Mouse (Mus musculus) T-helper 17 cell (primary cell): Measurements from ENCODE around the gene Il6st.

Experiments used
- in situ Hi-C, 2 experiments: fragments of 300-600 bp; cut with MboI, MseI; formaldehyde crosslinking; loops; 1 replicate in 1 of 2; 2 replicates in 1 of 2; pipeline ENCODE4 v1.15.1; 2025; ENCODE audit warnings: high pct_unique_total_duplicates in 2 of 2

Il6st gene

DNA sequence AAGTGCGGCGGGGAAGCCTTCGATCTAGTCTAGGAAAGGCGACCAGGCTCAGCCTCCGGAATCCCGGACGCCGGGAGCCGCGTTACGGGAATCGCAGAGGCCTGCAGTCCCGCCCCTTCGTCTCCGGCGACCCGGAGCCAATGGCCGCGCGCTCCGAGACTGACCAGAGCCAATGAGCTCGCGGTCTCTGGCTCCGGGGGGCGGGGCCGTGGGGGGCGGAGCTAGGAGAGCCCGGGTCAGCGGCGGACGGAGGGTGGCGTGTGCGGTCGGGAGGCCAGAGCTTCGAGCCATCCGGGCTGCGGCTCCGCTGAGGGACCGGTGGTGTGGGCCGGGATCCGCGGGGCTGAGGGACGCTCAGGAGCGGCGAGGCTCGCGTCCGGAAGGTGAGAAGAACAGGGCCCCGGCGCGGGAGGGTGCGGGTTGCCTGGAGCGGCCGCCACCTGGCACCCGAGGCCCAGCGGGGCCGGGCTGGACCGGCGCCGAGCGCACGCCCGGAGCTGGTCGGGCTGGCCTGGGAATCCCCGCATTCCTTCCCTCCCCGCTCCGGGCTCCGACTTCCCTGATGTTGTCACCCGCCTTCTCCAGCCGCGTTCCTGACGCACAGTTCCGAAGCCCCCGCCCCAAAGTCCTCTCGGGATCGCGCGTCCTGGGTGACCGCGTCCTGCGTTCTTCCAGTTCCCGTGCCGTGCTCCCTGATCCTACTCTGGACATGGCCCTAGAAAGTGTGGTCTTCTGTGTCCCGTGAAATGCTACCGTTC, at the start of gene Il6st:
Il6st (plus strand) TSS at position 203 of the 758 bp plus-strand sequence.
- in situ Hi-C loops = no loop called here

DNA sequence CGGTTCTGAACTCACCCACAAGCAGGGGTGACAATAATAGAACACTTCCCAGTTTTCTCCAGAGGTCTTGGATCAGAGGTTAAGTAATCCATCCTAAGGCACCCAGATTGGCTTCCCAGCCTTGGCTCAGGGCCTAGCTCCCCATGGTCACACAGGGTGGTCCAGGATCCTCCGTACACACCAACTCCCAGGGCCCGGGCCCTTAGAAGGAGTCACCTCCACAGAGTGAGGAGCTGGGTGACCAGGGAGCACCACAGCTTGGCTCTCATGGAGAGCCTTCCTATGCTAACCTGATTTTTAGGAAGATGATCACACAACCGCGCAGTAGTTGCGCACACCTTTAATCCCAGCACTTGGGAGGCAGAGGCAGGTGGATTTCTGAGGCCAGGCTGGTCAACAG, 48.0 kb upstream of the Il6st start:
- in situ Hi-C loops = no loop called here

DNA sequence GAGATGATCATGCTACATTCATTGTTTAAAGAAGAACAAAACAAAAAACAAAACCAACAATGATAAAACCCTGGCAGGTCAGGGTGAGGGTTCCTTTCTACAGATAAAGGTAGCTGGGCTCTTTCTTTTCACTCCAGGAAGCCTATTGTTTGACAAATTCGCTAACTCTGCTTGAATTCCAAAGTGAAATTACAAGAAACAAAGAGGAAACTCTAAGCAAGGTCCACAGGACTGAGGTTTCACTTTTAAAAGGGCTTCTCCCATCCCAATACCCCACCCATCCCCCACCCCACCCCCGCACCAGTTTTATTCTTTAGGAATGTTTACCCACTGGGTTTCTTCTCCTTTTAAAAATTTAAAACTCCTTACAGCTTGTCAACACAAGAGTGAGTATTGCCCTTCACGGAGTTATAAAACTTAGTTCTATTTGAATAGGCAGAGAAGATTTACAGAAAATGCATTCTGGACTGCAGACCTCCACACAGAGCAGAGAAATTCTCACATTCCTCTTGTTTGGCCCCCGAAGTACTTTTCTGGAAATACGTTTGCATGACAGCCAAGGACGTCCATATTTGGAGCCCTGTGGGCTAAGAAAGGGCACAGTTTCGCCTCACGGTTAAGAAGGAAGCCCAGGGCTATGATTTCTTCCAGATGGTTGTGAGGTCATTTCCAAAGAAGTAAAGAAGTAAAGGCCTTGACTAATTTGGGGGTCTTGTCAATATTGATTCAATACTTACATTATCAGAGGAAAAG, 47.3 kb upstream of the Il6st start:
- in situ Hi-C loops = no loop called here

DNA sequence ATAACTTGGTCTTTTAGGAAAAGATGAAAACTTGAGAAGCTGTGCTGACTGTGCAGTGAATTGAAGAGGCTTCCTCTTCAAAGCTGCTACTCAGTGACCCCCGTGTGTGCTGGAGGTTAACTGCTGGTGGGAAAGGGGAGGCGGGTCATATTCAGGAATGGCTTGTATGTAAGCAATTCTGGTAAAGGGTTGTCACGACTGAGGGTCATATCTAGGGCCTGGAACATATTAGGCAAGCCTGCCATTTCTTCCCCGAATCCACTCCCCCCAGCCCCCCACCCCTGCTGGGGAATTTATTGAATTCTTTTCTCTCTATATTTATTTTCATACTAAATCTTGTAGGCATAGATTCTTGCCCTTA, 46.7 kb upstream of the Il6st start:
- in situ Hi-C loops = no loop called here

DNA sequence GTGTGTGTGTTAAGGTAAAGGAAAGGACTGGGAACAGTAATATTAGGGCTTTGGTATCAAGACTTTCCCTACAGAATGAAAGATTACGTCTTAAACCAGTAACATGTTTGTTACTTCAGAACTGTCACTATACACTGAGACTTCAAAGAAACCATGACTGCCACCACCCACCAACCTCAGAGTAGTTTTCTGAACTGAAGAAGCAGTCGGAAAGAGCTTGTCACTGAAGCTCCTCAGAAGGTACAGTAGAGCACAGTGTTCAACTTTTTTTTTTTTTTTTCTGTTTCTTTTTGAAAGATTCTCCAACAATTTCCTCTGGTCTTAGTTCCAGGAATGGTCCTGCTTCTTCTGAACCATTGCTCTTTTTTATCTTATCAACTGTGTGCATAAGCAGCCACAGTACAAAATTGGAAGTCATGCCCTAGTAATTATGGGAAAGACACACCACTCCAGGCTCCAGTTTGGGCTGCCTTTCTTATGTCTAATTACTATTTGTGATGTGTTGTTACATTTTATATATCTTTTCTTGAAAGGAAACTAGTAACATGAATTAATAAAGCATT, 45.9 kb upstream of the Il6st start:
- in situ Hi-C loops = no loop called here

DNA sequence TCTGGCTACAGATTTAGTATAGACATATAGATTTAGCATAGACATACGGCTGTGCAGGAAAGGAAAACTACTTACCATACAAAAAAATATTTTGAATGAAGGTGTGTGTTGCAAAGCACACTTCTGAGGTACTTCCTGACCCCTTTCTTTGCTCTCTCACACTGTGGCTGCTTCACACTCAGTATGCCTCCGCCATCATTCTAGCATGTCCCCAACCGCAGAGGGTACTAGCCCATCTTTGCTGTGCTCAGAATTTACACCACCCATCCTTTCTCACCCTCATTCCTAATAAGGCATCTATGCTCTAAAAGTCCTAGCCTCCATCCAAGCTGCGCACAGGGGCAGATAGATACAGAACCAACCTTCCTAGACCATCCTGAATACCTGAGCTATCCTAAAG, 45.3 kb upstream of the Il6st start:
- in situ Hi-C loops = no loop called here

DNA sequence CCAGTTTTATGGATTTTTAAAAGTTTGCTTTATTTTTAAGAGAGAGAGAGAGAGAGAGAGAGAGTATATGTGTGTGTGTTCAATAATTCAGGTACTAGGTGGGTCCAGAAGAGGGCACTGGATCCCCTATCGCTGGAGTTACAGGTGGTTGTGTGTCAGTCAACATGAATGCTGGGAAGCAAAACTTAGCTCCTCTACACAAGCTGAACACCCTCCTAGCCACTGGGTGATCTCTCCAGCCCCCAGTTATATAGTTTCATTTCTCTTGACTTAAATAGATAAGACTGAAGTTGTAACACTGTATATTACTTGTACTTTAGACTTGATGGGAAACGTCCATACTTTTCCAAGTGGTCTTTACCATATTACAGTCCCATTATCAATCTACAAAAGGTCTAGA, 39.7 kb upstream of the Il6st start:
- in situ Hi-C loops = loop anchor here (10.0 kb wide), 1 partner anchor 109 kb away; no protein-coding TSS in a partner anchor

DNA sequence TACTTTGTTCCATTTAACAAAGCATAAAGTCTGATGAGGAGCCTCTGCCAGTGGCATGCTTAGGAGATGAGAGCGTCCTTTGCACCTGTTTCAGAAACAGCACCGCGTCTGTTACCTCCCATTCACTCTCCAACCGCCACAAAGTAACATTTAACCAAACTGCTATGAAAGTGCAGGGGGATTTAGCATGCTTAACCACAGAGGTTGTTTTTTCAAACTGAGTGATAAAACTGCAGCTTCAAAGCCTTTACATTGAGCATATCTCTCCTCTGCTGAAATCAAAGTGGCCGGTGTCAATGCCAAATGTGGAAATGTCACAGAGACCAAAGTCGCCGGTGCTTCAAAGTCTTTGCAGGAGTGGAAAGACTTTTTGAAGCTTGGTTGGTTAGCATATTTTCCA, 39.2 kb upstream of the Il6st start:
- in situ Hi-C loops = loop anchor here (10.0 kb wide), 1 partner anchor 110 kb away; no protein-coding TSS in a partner anchor

DNA sequence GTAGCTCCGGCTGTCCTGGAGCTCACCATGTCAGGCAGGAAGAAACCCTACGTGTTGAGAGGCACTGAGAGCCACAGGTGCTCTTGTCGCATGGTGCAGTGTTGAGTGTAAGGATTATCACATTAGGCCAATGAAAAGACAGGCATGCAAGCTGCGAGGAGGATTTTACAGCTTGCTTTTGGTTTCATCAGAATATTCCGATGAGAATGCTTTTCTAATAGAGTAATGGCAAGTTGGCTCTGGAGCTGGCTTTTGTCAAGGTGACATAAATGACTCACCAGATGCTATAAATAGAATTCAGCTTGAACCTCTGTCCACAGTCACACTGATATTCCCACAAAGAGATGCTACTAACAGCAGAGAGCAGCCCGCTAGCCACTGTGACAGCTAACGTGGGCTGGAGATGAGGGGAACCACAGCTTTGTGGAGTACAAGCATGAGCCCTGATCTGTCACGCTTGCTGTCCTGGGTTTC, 38.7 kb upstream of the Il6st start:
- in situ Hi-C loops = loop anchor here (10.0 kb wide), 1 partner anchor 110 kb away; no protein-coding TSS in a partner anchor

DNA sequence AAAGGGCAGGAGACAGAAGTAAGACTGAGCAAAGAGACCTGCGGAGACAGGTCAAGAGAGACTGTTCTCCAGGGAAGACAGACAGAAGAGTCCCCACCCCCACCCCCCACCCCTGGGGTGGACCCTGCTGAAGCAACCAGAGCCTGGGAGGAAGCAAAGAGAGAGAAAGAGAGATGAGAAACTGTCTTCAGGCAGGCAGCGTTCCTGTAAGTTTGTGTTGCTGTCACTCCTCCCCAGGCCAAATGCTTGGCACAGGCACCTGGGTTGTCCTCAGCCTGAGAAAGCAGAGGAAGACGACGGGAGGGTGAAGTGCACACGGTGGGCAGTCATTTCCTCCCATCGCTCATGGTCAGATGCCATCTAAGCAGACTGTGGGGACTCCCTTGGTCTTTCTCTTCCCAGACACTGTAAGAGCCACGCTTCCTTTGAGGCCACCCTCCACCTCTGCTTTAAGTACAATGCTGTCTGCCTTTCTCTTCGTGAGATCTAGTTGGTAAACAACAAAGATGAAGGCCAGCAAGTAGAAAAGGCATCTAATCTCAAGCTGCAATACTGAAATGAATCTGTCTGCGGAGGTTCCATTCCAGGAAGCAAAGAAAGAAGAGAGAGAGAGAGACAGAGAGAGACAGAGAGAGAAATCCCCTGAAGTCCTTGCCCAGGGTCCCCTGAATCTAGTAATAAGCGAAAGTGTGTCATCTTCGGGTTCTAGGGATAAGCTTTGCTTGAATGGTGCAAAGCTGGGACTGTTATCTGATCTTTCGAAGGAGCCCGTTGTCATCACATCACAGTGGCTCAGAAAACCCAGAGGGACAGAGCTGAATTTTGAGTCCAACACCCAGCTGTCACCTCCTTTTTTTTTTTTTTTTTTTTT, 37.4 kb upstream of the Il6st start:
- in situ Hi-C loops = loop anchor here (10.0 kb wide), 1 partner anchor 112 kb away; no protein-coding TSS in a partner anchor

DNA sequence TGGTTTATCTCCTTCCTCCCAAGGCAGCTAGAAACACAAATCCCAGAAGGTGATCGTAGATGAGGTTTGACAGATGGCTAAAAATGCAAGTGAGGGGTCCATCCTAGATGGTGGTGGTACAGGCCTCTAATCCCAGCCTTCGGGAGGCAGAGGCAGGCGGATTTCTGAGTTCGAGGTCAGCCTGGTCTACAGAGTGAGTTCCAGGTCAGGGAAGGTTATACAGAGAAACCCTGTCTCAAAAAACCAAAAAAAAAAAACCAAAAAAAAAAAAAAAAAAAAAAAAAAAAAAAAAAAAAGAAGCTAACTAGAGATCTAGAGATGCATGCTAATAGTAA, 36.8 kb upstream of the Il6st start:
- in situ Hi-C loops = loop anchor here (10.0 kb wide), 1 partner anchor 112 kb away; no protein-coding TSS in a partner anchor

DNA sequence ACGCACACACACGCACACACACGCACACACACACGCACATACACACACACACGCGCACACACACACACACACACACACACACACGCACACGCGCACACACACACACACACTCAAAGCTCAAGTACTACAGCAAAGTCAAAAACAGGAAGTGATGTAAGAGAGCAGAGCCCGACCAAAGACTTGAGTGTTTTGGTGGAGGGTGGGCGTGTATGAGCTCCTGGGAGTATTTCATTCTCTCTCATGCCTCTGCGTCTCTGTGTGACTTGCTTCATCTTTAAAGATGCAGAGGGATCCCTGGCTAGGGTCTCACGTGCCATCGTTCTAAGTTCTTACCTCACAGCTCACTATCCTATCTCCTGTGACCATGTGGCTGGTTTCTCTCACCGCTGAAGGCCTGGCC, 36.3 kb upstream of the Il6st start:
- in situ Hi-C loops = loop anchor here (10.0 kb wide), 1 partner anchor 113 kb away; no protein-coding TSS in a partner anchor

DNA sequence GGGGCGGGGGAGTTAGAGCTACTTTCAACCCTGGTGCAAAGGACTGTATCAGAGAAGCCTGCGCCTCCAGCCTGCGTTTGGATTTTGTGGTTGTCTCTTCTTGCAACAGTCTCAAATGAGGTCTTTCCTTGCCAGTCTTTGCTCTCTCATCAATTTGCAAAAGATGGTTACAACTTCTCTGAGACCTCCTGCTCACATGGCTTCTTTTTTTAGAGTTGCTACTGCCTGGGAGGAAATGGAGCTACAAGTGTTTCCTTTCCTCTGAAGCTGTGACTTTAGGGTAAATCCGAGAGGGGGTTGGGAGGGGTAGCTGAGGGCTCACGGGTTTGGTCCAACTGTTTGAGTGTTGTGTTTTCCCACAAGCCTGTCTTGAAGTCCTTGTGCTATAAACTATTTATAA, 30.6 kb upstream of the Il6st start:
- in situ Hi-C loops = loop anchor here in 1 of 2 experiments (10.0 kb wide), 1 partner anchor 1162 kb away; no protein-coding TSS in a partner anchor

DNA sequence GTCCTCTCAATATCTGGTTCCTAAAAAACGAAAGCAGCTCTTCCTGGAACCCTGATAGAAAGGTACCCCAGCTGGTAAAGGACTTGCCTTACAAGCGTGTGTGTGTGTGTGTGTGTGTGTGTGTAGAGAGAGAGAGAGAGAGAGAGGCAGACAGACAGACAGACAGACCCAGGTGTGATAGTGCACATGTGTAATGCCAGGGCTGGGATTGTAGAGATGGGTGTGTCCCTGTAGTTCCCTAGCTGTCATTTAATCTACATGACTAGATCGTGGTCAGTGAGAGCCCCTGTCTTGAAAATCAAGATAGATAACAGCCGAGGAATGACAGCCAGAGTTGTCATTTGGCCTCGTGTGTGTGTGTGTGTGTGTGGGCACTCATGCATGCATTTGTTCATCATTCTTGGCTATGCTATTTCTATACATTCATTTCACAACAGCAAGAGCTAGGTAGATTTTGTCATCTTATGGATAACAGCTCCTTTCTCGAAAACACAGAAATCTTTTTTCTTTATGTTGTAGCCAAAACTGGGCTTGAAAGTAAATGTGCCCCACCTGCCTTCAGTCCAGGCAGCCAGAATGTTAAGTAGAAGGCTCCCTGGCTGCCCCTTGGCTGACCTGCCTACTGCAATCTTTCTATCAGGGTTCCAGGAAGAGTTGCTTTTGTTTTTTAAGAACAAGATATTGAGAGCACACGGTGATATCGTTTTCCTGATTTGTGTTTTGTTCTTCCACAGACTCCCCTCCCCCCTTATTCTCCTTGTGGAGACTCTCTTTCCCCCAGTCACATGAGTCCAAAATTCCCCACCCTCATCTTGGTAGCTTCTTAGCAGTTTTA, 28.4 kb upstream of the Il6st start:
- in situ Hi-C loops = loop anchor here in 1 of 2 experiments (10.0 kb wide), 1 partner anchor 1159 kb away; no protein-coding TSS in a partner anchor

DNA sequence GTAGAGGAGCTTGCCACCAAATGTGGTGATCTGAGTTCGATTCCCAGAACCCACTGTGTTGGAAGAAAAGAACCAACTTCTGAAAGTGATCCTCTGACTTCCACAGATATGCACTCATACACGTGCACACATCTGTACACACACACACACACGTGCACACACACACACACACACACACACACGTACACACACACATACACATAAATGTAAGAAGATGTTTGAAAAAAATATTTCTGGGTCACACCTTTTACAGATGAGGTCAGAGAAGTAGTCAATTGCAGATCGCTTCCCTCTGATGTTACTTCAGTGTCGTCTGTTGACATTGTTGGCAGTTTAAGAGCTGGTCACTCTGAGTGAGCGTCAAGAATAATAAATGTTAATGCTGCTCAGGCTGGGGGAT, 27.6 kb upstream of the Il6st start:
- in situ Hi-C loops = loop anchor here in 1 of 2 experiments (10.0 kb wide), 1 partner anchor 1159 kb away; no protein-coding TSS in a partner anchor

DNA sequence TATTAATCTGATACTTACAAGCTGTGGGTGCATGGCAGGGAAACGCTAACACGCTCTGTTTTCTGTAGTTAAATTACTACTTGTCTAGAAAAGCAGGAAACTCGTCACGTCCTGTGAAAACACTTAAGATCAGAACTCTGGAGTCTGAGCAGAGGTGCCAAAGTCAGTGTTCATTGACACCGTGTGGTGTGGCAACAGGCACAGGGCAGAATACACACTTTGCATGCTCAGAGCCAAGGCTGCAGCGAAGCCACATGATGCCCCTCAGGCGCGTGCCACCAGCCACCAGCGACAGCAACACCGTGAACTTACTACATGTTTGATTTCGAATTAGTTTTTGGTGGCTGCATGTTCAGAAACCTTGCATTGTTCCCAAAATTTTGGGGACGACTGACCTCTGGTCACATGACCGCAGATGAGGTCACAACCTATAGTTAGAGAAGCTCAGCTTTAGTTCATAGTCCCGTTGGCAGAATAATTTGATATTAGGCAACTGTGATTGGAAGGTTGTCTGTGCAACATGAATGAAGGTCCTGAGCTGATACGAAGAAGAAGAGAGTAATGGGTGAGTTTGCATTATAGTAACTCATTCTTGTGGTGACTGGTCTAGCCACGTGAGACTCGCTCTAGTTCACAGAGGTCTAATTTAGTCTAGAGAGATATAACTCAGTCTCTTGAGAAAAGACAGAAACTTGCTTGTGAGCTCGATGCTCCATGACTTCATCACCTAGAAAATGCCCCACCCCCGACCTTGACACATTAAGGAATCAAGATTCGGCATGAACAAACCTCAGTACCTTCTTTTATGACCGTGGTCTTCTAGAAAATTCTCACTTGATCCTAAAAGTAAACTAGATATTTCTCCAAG, 25.6 kb upstream of the Il6st start:
- in situ Hi-C loops = loop anchor here in 1 of 2 experiments (10.0 kb wide), 1 partner anchor 1157 kb away; no protein-coding TSS in a partner anchor

DNA sequence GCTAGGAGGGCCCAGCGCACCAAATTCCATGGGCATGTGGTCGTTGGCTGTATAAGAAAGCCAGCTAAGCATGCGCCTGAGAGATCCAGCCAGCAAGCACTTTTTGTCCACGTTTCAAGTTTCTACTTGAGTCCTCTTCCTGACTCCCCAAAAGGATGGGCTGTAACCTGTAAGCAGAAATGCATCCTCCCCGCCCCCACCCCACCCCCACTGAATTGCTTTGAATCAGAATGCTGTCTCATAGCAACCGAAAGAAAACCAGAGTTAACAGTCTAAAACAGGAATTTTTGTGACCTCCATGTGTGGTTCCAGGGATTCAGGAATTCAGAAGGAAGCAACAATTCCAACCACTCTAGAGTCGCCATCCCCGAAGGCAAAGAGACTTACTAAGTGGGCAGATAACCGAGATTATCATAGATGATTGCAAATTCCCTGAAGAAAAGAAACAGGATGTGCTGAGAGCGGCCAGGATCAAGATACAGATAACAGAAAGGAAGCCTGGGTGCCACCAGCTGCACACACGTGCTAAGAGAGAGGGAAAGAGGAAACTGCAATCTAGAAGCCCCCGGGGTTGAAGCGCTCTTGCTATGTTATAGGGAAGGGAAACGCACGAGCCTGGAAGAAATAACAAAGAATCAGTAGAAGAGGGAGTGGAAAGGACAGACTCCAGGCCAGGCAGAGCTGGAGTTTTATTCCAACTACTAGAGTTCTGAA, 24.6 kb upstream of the Il6st start:
- in situ Hi-C loops = loop anchor here in 1 of 2 experiments (10.0 kb wide), 1 partner anchor 1156 kb away; no protein-coding TSS in a partner anchor

DNA sequence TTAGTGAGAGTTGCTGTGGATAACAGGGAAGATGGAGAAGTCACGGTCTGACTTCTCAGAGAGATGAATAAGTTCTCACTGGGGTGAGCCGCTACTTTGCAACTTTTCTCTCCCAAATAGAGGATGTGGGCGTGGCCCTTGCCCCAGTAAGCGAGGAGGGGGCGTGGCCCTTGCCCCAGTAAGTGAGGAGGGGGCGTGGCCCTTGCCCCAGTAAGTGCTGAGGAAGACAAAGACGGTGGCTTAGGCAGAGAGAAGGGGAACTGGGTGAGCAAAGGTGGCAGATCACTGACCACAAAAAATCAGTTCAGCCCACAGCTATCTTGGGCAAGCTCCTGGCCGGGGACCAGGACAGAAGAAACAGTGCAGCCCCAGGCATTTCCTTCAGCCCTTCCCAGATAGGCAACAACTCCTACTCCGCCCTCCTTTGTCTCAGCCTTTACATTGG, 23.9 kb upstream of the Il6st start:
- in situ Hi-C loops = loop anchor here in 1 of 2 experiments (10.0 kb wide), 1 partner anchor 1155 kb away; no protein-coding TSS in a partner anchor
